Mouse (Mus musculus) neural tube, embryonic 12.5 days (tissue): ENCODE measurements at regions not wholly inside any gene's neighbourhood (a gene's known extent, or its start where the extent isn't known, plus 50 kb on each side); places are given as distances from the start of the nearest gene placed in this dataset.

ENCODE experiments used
- ATAC-seq: fragments of 200-750 bp; cut with Nextera tagmentation; 2 replicates; pipeline ENCODE4 v1.8.0; 2017; ENCODE audit warnings: low read depth, mild to moderate bottlenecking, moderate TSS enrichment, moderate library complexity; ENCODE audit not compliant: low FRiP score
- H3K27ac ChIP-seq: fragments of 300-500 bp; sonication (generic); 2 replicates; pipeline ENCODE4 v1.5.1; 2016
- H3K27me3 ChIP-seq: fragments of 300-500 bp; sonication (generic); replicated peaks from 2 replicates; pipeline ENCODE4 v1.6.1; 2016; ENCODE audit warnings: mild to moderate bottlenecking
- H3K36me3 ChIP-seq: fragments of 300-500 bp; sonication (generic); 2 replicates; pipeline ENCODE4 v1.6.1; 2016; ENCODE audit warnings: mild to moderate bottlenecking
- H3K4me1 ChIP-seq: fragments of 300-500 bp; sonication (generic); 2 replicates; pipeline ENCODE4 v1.6.1; 2016
- H3K4me2 ChIP-seq: fragments of 300-500 bp; sonication (generic); replicated peaks from 2 replicates; pipeline ENCODE4 v1.6.1; 2016; ENCODE audit warnings: mild to moderate bottlenecking
- H3K4me3 ChIP-seq: fragments of 300-500 bp; sonication (generic); 2 replicates; pipeline ENCODE4 v1.5.1; 2016
- H3K9ac ChIP-seq: fragments of 300-500 bp; sonication (generic); 2 replicates; pipeline ENCODE4 v1.6.1; 2016; ENCODE audit warnings: mild to moderate bottlenecking
- H3K9me3 ChIP-seq: fragments of 300-500 bp; sonication (generic); 2 replicates; pipeline ENCODE4 v1.6.1; 2016; ENCODE audit warnings: mild to moderate bottlenecking
- WGBS: fragments of 180-500 bp; shearing (Covaris S2); methylation state at CpG from one replicate; pipeline ENCODE4 v1.1.7; 2016; 5-methylcytosine and 5-hydroxymethylcytosine counted together

DNA sequence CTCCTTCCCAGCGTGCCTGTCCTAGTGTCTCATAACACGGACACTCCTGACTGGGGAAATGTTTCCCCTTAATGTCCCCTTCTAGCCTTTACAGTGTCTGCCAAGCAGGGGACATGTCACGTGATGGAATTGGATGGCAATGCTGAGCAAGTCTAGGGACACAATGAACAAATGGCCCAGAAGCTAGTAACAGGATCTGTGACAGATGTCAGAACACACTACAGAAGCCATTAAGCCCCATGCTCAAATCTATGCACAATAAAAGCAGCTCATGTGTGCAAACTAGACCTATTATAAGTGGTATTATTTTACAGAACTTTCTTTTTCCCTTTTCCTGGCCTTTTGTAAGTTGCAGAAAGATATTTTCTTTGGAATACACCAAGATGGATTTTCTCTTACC is 267.4 kb downstream of the Fam173b start:
- ATAC-seq, result peak; percentile 21; the same call in 1 of the 2 replicates
- WGBS, result 76% methylated on average over 3 of the region's 3 CpGs
- H3K4me2 ChIP-seq, result no peak overlapping the region
- no peak overlapping the region for H3K9ac ChIP-seq
- no peaks in the 10 kb centered on the region for H3K27me3 ChIP-seq
- H3K27ac ChIP-seq, result no peak overlapping the region
- no peak overlapping the region for H3K4me3 ChIP-seq
- no peaks in the 10 kb centered on the region for H3K36me3 ChIP-seq
- H3K4me1 ChIP-seq, result no peaks in the 10 kb centered on the region
- H3K9me3 ChIP-seq, result no peaks in the 10 kb centered on the region

DNA sequence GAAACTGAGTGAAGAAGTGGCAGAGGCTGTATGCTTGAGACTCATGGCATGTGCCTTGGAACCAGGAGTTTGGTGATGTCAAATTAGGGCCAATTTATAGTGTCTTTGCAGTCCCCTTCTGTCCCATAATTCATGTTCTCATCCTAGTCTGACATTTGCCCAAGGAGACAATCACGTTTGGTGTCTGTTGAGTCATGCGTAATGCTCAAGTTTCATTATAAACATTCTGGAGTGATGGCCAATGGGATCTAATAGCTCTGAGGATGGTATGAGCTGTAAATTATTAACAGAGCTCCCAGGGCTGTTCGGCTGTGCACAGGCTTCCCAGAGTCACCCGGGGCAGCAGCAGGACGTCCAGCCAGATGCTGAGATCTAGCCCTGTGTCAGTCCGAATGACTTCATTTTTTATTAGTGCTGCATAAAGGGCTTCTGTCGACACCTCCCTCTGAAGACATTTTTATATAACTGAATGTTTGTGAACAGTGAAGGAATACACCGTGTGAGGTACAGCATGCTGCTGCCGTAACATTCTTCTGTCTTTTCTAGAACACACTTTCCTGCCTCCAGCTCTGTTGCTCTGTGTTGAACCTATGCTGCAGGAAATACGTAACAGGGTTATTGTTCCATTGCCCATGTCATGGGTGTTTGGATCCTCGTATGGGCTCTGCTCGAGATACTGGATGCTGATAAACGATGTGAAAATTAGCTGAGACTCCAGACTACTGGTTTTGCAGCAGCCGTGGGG is 268.2 kb downstream of the Fam173b start:
- H3K27me3 ChIP-seq, result no peaks in the 10 kb centered on the region
- H3K9ac ChIP-seq, result no peak overlapping the region
- no peaks in the 10 kb centered on the region for H3K4me1 ChIP-seq
- no peaks in the 10 kb centered on the region for H3K36me3 ChIP-seq
- 46% methylated on average over 14 of the region's 14 CpGs for WGBS
- no peak overlapping the region for H3K4me3 ChIP-seq
- peak; percentile 81 for ATAC-seq
- H3K4me2 ChIP-seq, result no peak overlapping the region
- no peaks in the 10 kb centered on the region for H3K9me3 ChIP-seq
- no peak overlapping the region for H3K27ac ChIP-seq

DNA sequence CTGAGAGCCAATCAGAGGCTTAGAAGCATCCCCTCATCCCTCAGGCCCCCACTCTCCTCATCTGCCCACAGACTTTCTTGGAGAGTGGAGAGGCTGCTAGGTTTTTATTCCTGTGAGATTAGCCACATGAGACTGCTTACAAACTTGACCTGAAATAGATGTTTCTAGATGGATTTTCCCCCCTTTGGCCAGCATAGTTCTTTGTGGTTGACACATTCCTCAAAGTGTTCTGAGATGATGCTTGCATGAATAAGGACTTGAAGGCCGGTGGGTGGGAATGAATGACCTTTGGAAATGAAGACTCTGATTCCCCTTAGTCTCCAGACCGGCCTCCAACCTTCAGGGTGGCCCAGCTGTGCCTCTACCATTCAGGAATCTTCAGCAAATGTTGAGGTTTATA is 273.8 kb downstream of the Fam173b start:
- Histone ChIP-seq H3K9me3 (no peaks in the 10 kb centered on the region), H3K4me1 (no peaks in the 10 kb centered on the region), H3K27me3 (no peaks in the 10 kb centered on the region), H3K27ac (no peak overlapping the region), H3K4me3 (no peak overlapping the region), H3K36me3 (no peaks in the 10 kb centered on the region), H3K4me2 (no peak overlapping the region), H3K9ac (no peak overlapping the region)
- ATAC-seq, result no peak
- WGBS, result 84% methylated on average over 2 of the region's 2 CpGs

DNA sequence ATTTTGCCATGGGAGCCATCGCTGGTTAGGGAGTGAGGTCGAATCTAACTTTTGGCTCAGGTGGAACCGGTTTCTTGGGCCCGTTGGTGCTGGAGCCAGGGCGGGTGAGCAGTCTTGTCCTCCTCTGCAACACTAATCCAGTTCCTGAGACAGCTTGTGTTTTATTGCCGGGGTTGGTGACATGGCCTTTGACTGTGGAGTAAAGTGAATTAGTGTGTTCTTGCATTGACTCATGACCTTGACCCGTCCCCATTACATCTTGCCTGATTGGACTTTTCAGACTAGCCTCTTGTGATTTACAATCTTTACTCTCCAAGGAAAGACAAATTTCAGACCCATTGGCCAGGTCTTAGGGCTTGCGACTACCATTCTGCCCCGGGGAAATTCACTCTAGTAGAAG is 278.8 kb downstream of the Fam173b start:
- no peak for ATAC-seq
- no peaks in the 10 kb centered on the region for H3K9me3 ChIP-seq
- no peak overlapping the region for H3K27ac ChIP-seq
- no peak overlapping the region for H3K9ac ChIP-seq
- H3K27me3 ChIP-seq, result no peaks in the 10 kb centered on the region
- H3K4me3 ChIP-seq, result no peak overlapping the region
- no peaks in the 10 kb centered on the region for H3K36me3 ChIP-seq
- H3K4me2 ChIP-seq, result no peak overlapping the region
- 63% methylated on average over 9 of the region's 9 CpGs for WGBS
- no peaks in the 10 kb centered on the region; the same call in 1 of the 2 replicates for H3K4me1 ChIP-seq

DNA sequence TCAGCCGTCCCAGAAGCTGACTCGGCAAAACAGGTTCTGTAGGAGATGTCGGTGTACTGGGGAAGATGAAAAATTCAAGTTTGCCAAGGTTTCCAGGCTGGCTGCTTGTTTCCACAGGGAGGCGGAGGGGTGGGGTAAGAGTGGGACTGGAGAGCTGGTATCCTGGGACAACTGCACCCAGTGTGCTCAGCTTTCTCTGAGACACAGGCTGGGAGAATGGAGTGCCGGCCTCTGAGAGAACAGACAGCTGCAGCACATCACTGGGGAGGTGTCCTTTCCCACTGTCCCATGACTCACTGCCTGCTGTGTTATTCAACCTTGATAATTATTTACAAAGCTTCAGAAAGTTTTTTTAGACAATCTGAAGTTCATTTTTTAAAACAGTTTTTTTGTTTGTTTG is 280.7 kb downstream of the Fam173b start:
- no peaks in the 10 kb centered on the region for H3K27me3 ChIP-seq
- no peaks in the 10 kb centered on the region for H3K9me3 ChIP-seq
- H3K4me3 ChIP-seq, result no peak overlapping the region
- no peak overlapping the region for H3K27ac ChIP-seq
- H3K36me3 ChIP-seq, result no peaks in the 10 kb centered on the region
- no peaks in the 10 kb centered on the region; the same call in 1 of the 2 replicates for H3K4me1 ChIP-seq
- H3K9ac ChIP-seq, result no peak overlapping the region
- no peak overlapping the region for H3K4me2 ChIP-seq
- 71% methylated on average over 5 of the region's 5 CpGs for WGBS
- no peak for ATAC-seq

DNA sequence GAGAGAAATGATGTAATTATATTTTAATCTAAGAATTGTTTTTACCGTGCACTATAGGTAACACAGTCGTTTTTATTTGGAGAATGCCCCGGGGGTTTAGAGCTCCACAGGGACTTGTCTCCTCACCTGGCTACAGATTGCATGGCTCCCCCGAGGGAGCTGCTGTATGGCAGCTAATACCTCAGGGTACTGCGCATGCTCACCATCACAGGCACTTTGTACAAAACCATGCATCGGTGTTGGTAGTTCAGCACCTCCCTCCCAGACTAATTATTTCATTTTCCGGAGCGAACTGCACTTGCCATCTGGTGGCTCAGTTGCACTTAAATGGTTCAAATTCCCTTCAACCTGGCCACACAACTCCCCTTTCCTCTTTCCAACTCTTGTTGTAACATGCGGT is 281.9 kb downstream of the Fam173b start:
- Histone ChIP-seq H3K4me2 (no peak overlapping the region), H3K36me3 (no peaks in the 10 kb centered on the region), H3K4me3 (no peak overlapping the region), H3K27ac (no peak overlapping the region), H3K27me3 (no peaks in the 10 kb centered on the region), H3K4me1 (no peaks in the 10 kb centered on the region; the same call in 1 of the 2 replicates), H3K9me3 (no peaks in the 10 kb centered on the region), H3K9ac (no peak overlapping the region)
- no peak for ATAC-seq
- WGBS, result 84% methylated on average over 9 of the region's 9 CpGs

DNA sequence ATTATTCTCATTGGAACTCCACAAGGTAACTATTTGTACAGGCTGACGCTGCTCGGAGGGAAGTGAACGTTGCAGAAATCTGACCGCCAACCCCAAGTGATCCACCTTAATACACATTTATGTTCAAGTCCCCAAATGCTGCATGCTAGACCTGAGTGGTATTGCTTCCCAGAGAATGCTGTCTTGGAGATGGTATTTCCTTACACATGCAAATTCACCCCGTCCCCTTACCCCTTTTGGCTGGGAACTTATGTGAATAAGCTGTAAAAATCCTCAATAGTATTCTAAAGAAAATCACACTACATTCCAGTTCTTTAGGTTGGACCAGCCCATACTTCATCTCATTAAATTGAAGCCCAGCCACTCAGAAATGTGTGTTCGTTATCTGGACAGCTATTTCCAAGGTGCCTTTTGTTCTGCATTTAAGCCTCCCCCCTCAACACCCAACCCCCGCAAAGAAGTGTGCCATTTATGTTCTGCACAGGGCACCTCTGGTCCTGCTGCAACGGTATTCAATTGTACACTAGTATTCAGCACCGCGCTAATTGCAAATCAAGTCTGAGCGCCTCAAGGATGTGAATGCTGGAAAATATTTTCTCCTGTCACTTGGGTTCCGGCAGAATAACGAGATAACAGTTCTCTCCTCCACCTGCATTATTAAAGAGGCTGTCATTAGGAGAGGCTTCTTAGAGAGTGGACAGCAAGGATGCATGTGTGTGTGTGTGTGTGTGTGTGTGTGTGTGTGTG is 278.0 kb upstream of the Tas2r119 start:
- H3K4me1 ChIP-seq, result no peaks in the 10 kb centered on the region

DNA sequence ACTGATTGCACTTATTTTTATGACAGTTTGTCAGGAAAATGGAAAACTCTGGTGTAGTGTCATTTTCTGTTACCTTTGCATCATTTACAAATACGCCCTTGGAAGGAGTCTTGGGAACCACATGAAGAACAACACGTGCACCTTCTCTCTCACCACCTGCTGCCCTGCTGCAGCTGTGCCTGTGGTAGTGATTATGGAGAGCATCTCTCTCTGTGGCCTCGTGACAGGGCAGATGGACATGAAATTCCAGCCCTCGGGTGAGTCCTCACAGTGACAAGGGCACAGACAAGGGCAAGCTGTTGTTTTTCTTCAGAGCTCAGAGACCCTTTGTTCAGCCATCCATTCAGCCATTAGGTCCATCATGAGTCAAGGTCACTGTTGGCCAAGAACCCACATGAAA is 276.8 kb upstream of the Tas2r119 start:
- Histone ChIP-seq H3K27ac (no peak overlapping the region), H3K27me3 (no peaks in the 10 kb centered on the region), H3K4me3 (no peak overlapping the region), H3K9ac (no peak overlapping the region), H3K9me3 (no peaks in the 10 kb centered on the region), H3K4me2 (no peak overlapping the region), H3K36me3 (no peaks in the 10 kb centered on the region), H3K4me1 (no peaks in the 10 kb centered on the region)
- ATAC-seq, result no peak
- 69% methylated on average over 4 of the region's 4 CpGs for WGBS

More for the DNA sequence above, 278.0 kb upstream of the Tas2r119 start:
- H3K9me3 ChIP-seq, result no peaks in the 10 kb centered on the region
- peak; percentile 58 for ATAC-seq
- whole genome bisulfite sequencing, result 55% methylated on average over 13 of the region's 13 CpGs
- no peaks in the 10 kb centered on the region for H3K36me3 ChIP-seq
- H3K9ac ChIP-seq, result no peak overlapping the region
- H3K27ac ChIP-seq, result no peak overlapping the region
- no peak overlapping the region for H3K4me2 ChIP-seq
- H3K4me3 ChIP-seq, result no peak overlapping the region
- H3K27me3 ChIP-seq, result no peaks in the 10 kb centered on the region

DNA sequence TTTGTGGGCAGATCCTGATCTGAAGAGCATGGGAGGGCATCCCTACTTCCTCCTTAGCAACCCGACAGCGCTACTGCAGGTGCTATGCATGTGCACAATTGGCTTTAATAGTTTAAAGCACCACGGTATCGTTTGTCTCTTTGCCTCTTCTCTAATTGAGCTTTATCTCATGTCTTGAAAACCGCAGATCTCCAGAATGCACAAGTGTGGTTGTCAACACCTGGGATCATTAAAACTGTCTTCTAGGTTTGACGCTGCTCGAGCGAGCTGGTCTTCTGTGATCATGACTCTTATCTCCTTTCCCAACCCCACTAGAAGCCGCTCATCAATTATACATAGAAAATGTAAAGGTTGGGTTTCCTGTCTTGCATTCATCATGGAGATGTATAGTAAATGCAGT is 268.7 kb upstream of the Tas2r119 start:
- Histone ChIP-seq H3K4me1 (no peaks in the 10 kb centered on the region), H3K4me3 (no peak overlapping the region), H3K36me3 (no peaks in the 10 kb centered on the region), H3K4me2 (no peak overlapping the region), H3K27ac (no peak overlapping the region), H3K9me3 (no peaks in the 10 kb centered on the region), H3K9ac (no peak overlapping the region), H3K27me3 (no peaks in the 10 kb centered on the region)
- ATAC-seq, result no peak
- 90% methylated on average over 9 of the region's 9 CpGs for WGBS

DNA sequence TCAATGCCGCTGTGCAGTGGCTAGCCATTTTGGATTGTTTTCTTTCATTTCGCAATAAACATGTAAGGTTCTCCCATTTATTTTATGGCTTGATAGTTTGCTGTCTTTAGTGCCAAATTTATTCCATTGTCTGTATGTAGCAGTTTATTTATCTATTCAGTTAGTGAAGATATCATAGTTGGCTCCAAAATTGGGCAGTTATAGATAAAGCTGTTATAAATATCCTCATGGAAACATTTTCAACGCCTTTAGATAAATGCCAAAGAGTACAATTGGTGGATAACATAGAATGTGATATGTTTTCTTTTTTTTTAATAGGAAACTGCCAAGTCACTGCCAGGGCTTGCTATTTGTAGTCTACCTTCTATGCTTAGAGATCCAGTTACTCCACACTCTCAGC is 265.1 kb upstream of the Tas2r119 start:
- no peak overlapping the region for H3K9ac ChIP-seq
- no peaks in the 10 kb centered on the region for H3K27me3 ChIP-seq
- H3K4me1 ChIP-seq, result no peaks in the 10 kb centered on the region
- H3K27ac ChIP-seq, result no peak overlapping the region
- H3K36me3 ChIP-seq, result no peaks in the 10 kb centered on the region
- no peak overlapping the region for H3K4me3 ChIP-seq
- ATAC-seq, result no peak
- 94% methylated on average over 3 of the region's 3 CpGs for WGBS
- H3K4me2 ChIP-seq, result no peak overlapping the region
- no peaks in the 10 kb centered on the region for H3K9me3 ChIP-seq

DNA sequence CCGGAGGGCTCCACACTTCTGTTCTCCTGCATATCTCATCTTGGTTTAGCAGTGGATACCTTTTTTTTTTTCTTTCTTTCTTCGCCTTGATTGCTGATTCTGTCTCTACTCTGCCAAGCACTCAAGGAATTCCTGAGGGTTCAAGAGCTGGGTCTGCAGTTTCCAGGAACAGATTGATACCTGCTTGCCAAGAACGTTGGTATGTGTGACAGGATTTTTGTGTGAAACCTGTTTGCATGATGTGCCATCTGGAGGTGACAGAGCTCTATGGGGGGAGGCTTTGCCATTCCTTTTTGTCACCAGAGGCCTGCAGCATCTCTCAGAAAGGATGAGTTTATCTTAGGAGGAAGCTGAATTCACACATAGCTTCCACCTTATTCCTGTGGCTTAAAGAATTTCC is 255.6 kb upstream of the Tas2r119 start:
- no peak overlapping the region for H3K4me2 ChIP-seq
- WGBS, result 88% methylated on average over 3 of the region's 3 CpGs

DNA sequence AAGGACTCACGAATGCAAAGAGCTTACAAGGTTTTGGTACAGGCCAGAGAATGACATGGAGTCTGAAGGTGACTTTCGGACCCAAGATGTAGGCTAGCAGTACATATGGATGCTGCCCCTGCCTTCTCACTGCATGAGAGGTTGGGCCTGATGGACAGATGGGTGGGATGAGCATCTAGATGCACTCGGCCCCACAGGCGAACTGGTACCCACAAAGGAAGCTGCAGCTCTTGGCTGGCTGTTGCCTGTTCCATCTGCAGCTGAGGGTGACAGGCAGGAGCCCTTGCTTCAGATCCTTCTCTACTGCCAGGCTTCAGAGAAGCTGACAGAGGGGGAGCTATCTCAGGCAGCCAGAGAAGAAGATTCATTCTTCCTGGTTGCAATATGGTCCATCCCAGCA is 216.8 kb upstream of the Tas2r119 start:
- H3K36me3 ChIP-seq, result no peaks in the 10 kb centered on the region
- no peaks in the 10 kb centered on the region for H3K9me3 ChIP-seq

More for the DNA sequence above, 255.6 kb upstream of the Tas2r119 start:
- H3K27me3 ChIP-seq, result no peaks in the 10 kb centered on the region
- no peak overlapping the region for H3K9ac ChIP-seq
- H3K9me3 ChIP-seq, result no peaks in the 10 kb centered on the region
- H3K4me3 ChIP-seq, result no peak overlapping the region
- no peak for ATAC-seq
- H3K36me3 ChIP-seq, result no peaks in the 10 kb centered on the region
- no peak overlapping the region for H3K27ac ChIP-seq
- H3K4me1 ChIP-seq, result no peaks in the 10 kb centered on the region

DNA sequence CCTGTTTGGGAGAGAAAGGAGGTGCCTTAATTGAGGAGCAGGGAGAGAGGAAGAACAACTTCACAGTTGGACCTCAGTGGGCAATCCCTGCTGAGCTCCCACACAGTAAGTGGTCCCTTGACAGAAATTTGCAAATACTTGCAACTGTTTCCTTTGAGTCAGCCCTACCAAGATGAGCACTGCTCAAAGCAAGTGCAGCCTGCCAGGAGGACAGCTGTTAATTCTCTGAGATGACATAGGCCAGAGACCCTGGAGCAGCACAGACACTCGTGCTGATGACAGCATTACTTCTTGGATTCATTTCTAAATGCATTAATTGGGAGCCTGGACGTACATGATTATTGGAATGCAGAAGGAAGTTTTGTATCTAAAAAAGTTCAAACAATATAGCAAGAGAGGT is 215.1 kb upstream of the Tas2r119 start:
- Histone ChIP-seq H3K9ac (no peak overlapping the region), H3K36me3 (no peaks in the 10 kb centered on the region), H3K9me3 (no peaks in the 10 kb centered on the region), H3K27ac (no peak overlapping the region), H3K4me1 (no peaks in the 10 kb centered on the region), H3K4me3 (no peak overlapping the region), H3K27me3 (no peaks in the 10 kb centered on the region), H3K4me2 (no peak overlapping the region)
- no peak for ATAC-seq
- WGBS, result 64% methylated on average over 2 of the region's 2 CpGs

More for the DNA sequence above, 216.8 kb upstream of the Tas2r119 start:
- ATAC-seq, result no peak
- 87% methylated on average over 4 of the region's 4 CpGs for WGBS
- H3K9ac ChIP-seq, result no peak overlapping the region
- H3K4me3 ChIP-seq, result no peak overlapping the region
- H3K4me2 ChIP-seq, result no peak overlapping the region
- H3K27ac ChIP-seq, result no peak overlapping the region
- H3K4me1 ChIP-seq, result no peaks in the 10 kb centered on the region
- H3K27me3 ChIP-seq, result no peaks in the 10 kb centered on the region
